Mouse (Mus musculus): Measurements from ENCODE around the gene March9.
A peak's percentile ranks its signal among the peaks of the same experiment; 100 is the strongest.
"Not testable (repeated sequence)": the region's sequence is repeated elsewhere in the genome, so short reads cannot be mapped to it uniquely, and the experiment has no call there.

March9 gene

DNA sequence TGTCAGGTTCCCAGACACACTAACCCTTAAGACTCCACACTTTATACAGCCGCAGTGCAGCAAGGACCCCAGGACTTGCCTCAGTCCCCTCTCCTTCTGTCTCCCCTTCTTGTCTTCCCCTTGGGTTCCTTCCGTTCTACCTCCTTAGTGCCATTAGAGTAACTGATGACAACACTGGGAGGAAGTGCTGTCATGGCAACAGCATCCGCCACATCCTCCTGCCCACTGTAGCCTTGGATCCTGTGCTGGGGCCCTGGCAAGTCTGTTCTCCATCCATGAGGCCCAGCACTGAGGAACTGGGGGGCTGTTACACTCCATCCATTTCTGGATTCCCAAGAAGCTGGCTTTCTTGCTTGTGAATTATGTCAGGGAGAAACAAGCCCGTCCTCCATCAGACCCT lies 16.1 kb upstream of the March9 start:
- H3K4me3 ChIP-seq (replicated peaks; ENCODE audit: low read length): no peak overlapping the region
- H3K4me1 ChIP-seq (replicated peaks; ENCODE audit: low read depth, low read length): peaks cover 45% of the 10 kb centered on the region
- TF ChIP-seq POU5F1 (IDR thresholded peaks at IDR 0.05; ENCODE audit: borderline replicate concordance, low read length) (no peak), NANOG (IDR thresholded peaks at IDR 0.05; ENCODE audit: borderline replicate concordance, low read length) (no peak), CTCF (conservative IDR thresholded peaks at IDR 0.05; ENCODE audit: low read length) (no peak)
- H3K9me3 ChIP-seq (ENCODE audit: low read length): no peaks in the 10 kb centered on the region
- H3K27me3 ChIP-seq (ENCODE audit: insufficient read depth, low read length): peaks cover 61% of the 10 kb centered on the region
- H3K36me3 ChIP-seq (ENCODE audit: insufficient read depth, low read length): no peaks in the 10 kb centered on the region

DNA sequence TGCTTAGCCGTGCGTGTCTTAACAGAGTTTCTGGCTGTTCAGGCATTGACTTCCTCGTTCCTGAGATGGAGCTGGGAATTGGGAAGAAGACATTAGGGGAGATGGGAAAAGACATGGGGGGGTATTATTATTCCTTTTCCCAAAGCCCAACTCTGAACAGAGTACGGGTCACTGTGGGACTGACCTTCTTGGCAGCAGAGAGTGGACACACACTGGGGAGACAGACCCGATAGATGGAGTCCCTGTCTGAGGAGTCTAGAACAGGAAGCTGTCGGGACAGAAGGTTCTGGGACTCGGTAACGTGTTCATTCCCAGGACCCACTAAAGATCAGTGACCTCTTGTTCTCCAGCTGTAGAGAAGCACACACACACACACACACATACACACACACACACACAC lies 15.7 kb upstream of the March9 start:
- TF ChIP-seq POU5F1 (IDR thresholded peaks at IDR 0.05; ENCODE audit: borderline replicate concordance, low read length): no peak
- TF ChIP-seq CTCF (conservative IDR thresholded peaks at IDR 0.05; ENCODE audit: low read length): no peak
- no peak for TF ChIP-seq NANOG (IDR thresholded peaks at IDR 0.05; ENCODE audit: borderline replicate concordance, low read length)
- H3K4me3 ChIP-seq (replicated peaks; ENCODE audit: low read length): no peak overlapping the region

DNA sequence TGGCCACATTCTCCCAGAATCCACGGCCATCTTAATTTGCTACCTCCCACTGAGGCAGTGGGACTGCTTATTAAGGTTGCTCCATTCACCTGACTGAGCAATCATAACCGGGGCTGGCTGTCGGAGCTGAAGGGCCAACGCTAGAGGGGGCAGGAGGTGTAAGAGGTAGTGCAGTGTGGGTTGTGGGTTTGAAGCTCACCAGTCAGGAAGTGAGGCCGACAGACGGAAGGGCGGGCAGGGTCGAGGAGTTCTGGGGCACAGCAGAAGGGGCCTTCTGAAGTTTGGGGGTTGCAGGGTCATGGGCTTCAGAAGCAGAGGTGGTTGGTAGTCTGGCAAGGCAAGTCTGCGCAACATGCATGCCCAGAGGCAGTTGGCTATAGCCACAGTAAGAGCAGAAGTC lies 15.1 kb upstream of the March9 start, which contains the start of gene Agap2:
Agap2 (plus strand) TSS at position 205 of the 400 bp plus-strand sequence.
- Histone ChIP-seq H3K36me3 (ENCODE audit: insufficient read depth, low read length) (no peaks in the 10 kb centered on the region), H3K4me1 (replicated peaks; ENCODE audit: low read depth, low read length) (peaks cover 42% of the 10 kb centered on the region), H3K9me3 (ENCODE audit: low read length) (no peaks in the 10 kb centered on the region), H3K27me3 (ENCODE audit: insufficient read depth, low read length) (peaks cover 51% of the 10 kb centered on the region), H3K4me3 (replicated peaks; ENCODE audit: low read length) (no peak within 1 kb of the TSS)
- TF ChIP-seq POU5F1 (IDR thresholded peaks at IDR 0.05; ENCODE audit: borderline replicate concordance, low read length) (no peak), CTCF (conservative IDR thresholded peaks at IDR 0.05; ENCODE audit: low read length) (no peak), NANOG (IDR thresholded peaks at IDR 0.05; ENCODE audit: borderline replicate concordance, low read length) (no peak)

More for the DNA sequence above, 15.7 kb upstream of the March9 start:
- no peaks in the 10 kb centered on the region for H3K9me3 ChIP-seq (ENCODE audit: low read length)
- H3K36me3 ChIP-seq (ENCODE audit: insufficient read depth, low read length): no peaks in the 10 kb centered on the region
- peaks cover 45% of the 10 kb centered on the region for H3K4me1 ChIP-seq (replicated peaks; ENCODE audit: low read depth, low read length)
- H3K27me3 ChIP-seq (ENCODE audit: insufficient read depth, low read length): peaks cover 57% of the 10 kb centered on the region

DNA sequence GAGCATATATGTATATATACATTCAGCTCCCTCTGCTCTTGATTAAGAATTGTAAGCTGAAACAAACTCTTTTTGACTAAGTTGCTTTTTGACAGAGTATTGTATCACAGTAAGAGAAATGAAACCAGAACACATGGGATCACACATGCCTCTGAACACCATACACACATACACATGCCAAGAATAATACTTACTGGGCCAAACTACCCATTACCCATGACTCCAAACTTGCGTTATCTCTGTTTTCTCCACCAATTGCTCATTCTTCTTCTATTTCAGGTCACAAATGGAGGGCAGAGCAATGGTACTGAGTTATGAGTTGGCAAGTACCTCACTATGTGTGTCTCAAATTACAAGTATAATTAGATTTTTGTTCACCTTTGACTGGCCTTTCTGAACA lies 14.0 kb upstream of the March9 start:
- Histone ChIP-seq H3K4me1 (replicated peaks; ENCODE audit: low read depth, low read length) (peaks cover 45% of the 10 kb centered on the region), H3K36me3 (ENCODE audit: insufficient read depth, low read length) (peaks cover 3% of the 10 kb centered on the region), H3K9me3 (ENCODE audit: low read length) (no peaks in the 10 kb centered on the region), H3K27me3 (ENCODE audit: insufficient read depth, low read length) (peaks cover 40% of the 10 kb centered on the region), H3K4me3 (replicated peaks; ENCODE audit: low read length) (no peak overlapping the region)
- TF ChIP-seq NANOG (IDR thresholded peaks at IDR 0.05; ENCODE audit: borderline replicate concordance, low read length) (no peak), CTCF (conservative IDR thresholded peaks at IDR 0.05; ENCODE audit: low read length) (no peak), POU5F1 (IDR thresholded peaks at IDR 0.05; ENCODE audit: borderline replicate concordance, low read length) (no peak)

DNA sequence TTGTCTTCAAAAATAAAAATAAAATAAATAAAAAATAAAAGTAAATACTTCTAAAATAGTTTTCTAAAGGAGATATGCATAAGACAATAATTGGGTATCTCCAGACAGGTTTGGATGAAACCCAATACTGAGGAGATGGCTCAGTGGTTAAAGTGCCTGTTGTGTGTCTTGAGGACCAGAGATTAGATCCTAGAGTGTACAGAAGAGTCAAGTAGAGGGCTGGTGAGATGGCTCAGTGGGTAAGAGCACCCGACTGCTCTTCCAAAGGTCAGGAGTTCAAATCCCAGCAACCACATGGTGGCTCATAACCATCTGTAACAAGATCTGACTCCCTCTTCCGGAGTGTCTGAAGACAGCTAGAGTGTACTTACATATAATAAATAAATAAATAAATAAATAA lies 13.0 kb upstream of the March9 start:
- Histone ChIP-seq H3K4me1 (replicated peaks; ENCODE audit: low read depth, low read length) (peaks cover 48% of the 10 kb centered on the region), H3K27me3 (ENCODE audit: insufficient read depth, low read length) (peaks cover 32% of the 10 kb centered on the region), H3K36me3 (ENCODE audit: insufficient read depth, low read length) (peaks cover 13% of the 10 kb centered on the region)
- not testable (repeated sequence) for H3K4me3 ChIP-seq (replicated peaks; ENCODE audit: low read length); H3K9me3 ChIP-seq (ENCODE audit: low read length)

DNA sequence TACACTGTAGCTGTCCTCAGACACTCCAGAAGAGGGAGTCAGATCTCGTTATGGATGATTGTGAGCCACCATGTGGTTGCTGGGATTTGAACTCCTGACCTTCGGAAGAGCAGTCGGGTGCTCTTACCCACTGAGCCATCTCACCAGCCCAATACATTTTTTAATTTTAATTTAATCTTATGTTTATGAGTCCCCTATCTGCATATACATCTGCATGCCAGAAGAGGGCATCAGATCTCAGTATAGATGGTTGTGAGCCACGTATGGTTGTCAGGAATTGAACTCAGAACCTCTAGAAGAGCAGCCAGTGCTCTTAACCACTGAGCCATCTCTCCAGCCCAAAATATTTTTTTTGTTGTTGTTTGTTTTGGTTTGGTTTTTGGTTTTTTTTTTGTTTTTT lies 12.3 kb upstream of the March9 start:
- Histone ChIP-seq H3K4me1 (replicated peaks; ENCODE audit: low read depth, low read length) (peaks cover 48% of the 10 kb centered on the region), H3K36me3 (ENCODE audit: insufficient read depth, low read length) (peaks cover 20% of the 10 kb centered on the region), H3K27me3 (ENCODE audit: insufficient read depth, low read length) (peaks cover 25% of the 10 kb centered on the region)
- H3K4me3 ChIP-seq (replicated peaks; ENCODE audit: low read length); H3K9me3 ChIP-seq (ENCODE audit: low read length): not testable (repeated sequence)

DNA sequence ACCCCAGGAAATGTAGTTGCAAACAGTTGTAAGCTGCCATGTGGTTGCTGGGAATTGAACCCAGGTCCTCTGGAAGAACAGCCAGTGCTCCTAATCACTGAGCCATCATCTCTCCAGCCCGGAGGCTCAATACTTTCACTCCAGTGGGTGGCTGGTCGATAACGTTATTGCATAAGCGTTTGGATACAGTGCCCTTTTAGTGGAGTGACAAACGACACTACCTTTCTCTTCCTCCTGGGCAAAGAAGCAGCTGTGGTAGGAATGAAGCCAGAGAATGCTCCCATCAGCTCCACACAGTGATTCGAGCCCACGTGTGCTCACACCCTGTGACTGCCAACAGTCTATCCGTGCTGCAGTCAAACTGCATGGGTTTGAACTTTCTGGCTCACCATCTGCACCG lies 11.2 kb upstream of the March9 start:
- TF ChIP-seq POU5F1 (IDR thresholded peaks at IDR 0.05; ENCODE audit: borderline replicate concordance, low read length) (no peak), CTCF (conservative IDR thresholded peaks at IDR 0.05; ENCODE audit: low read length) (no peak), NANOG (IDR thresholded peaks at IDR 0.05; ENCODE audit: borderline replicate concordance, low read length) (no peak)
- Histone ChIP-seq H3K9me3 (ENCODE audit: low read length) (no peaks in the 10 kb centered on the region), H3K27me3 (ENCODE audit: insufficient read depth, low read length) (peaks cover 15% of the 10 kb centered on the region), H3K36me3 (ENCODE audit: insufficient read depth, low read length) (peaks cover 31% of the 10 kb centered on the region), H3K4me3 (replicated peaks; ENCODE audit: low read length) (peak overlapping the region; percentile 88), H3K4me1 (replicated peaks; ENCODE audit: low read depth, low read length) (peaks cover 56% of the 10 kb centered on the region)

DNA sequence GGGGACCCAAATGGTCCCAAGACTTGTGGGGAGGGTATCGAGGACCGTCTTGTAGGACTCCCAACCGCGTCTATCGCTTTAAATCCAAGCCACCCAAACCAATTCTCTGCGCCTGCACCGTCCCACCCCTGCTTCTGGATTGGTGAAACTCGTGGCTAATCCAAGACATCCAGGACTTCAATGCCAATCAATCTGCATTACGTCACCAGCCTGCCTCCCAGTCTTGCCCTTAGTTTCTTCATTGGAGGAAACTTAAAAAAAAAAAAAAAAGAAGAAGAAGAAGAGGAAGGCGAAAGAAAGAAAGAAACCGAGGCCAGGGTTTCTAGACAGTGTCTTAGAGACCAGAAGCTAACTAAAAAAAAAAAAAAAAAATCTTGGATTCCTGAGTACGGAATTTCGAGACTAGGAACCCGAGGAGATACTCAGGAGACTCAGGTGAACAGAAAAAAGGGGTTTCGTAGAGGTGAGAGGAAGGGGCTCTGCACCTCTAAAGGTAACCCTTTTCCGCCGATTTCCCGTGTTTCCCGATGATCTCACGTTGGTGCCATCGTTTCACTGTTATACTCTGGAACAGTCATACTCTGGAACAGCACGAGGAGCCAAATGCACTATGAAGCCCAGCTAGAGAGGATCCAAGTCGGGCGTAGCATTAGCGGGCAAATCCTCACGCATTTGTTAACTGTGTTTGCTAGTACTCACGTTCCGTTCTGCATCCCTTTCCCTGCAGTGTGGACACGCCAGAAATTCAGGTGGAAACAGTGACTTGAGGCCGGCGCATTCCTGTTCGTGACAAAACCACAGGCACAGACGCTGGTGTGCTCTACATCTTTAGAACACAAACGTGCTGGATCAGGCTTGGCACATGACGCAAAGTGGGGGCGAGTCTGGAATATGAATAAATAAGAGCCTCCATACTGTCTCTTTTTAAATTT lies 10.5 kb upstream of the March9 start, which contains the start of gene Tspan31:
Tspan31 (minus strand) TSS at position 75 of the 932 bp plus-strand sequence.
- TF ChIP-seq CTCF (conservative IDR thresholded peaks at IDR 0.05; ENCODE audit: low read length) (no peak), NANOG (IDR thresholded peaks at IDR 0.05; ENCODE audit: borderline replicate concordance, low read length) (no peak), POU5F1 (IDR thresholded peaks at IDR 0.05; ENCODE audit: borderline replicate concordance, low read length) (no peak)
- peaks cover 38% of the 10 kb centered on the region for H3K36me3 ChIP-seq (ENCODE audit: insufficient read depth, low read length)
- peak within 1 kb of the TSS; percentile 88 for H3K4me3 ChIP-seq (replicated peaks; ENCODE audit: low read length)
- peaks cover 61% of the 10 kb centered on the region for H3K4me1 ChIP-seq (replicated peaks; ENCODE audit: low read depth, low read length)
- H3K27me3 ChIP-seq (ENCODE audit: insufficient read depth, low read length): peaks cover 8% of the 10 kb centered on the region
- no peaks in the 10 kb centered on the region for H3K9me3 ChIP-seq (ENCODE audit: low read length)

Measured in E14TG2a.4 (cell line).